Mouse (Mus musculus): ENCODE measurements around the gene Rbms3. TPM values are rescaled to one million over a fixed set of nuclear protein-coding genes. Genes with fewer than 3 reads are reported as not detected.

Rbms3 gene
- total and polyA plus RNA-seq, 3 experiments, result 8.1 to 12.5 (median 8.8) TPM

DNA sequence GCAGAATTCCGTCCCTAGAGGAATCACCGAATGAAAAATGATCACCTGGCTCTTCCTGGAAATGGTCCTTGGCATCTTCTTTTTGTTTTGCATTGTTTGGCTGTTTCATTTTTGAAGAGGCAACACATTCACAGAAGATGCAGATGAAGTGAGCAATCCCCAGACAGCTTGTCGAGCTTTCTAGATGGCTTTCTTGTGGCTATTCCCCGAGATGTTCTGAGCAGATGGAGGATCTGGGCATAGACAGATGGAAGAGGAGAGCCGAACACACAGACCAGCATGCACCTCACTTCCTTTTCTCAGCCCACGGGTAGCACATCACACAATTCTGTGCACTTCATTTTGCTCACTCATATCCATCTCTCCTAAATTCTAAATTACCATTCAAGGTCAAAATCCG, 1063.0 kb downstream of the Rbms3 start:
- no peak for TF ChIP-seq POLR2A (IDR thresholded peaks at IDR 0.05; ENCODE audit: insufficient read depth, low read depth, low read length)
- TF ChIP-seq CTCF (IDR thresholded peaks at IDR 0.05), result no peak
- no peak for TF ChIP-seq EP300 (IDR thresholded peaks at IDR 0.05; ENCODE audit: insufficient read depth, low read depth, low read length)
- intact Hi-C loops (cut with DNase I), result no loop called here
- 90% methylated on average over 7 of the region's 7 CpGs for WGBS
- Histone ChIP-seq H3K27me3 (ENCODE audit: control insufficient read depth, insufficient read depth, low read length) (no peaks in the 10 kb centered on the region; the same call in 1 of the 2 replicates), H3K36me3 (ENCODE audit: control insufficient read depth, insufficient read depth, low read length) (no peaks in the 10 kb centered on the region), H3K4me1 (ENCODE audit: control insufficient read depth, insufficient read depth, low read length) (no peaks in the 10 kb centered on the region), H3K79me2 (replicated peaks; ENCODE audit: control insufficient read depth, insufficient read depth, low read length) (no peaks in the 10 kb centered on the region), H3K27ac (no peak overlapping the region), H3K9ac (ENCODE audit: low read depth, low read length) (no peak overlapping the region), H3K4me3 (no peak overlapping the region)
- DNase-seq, result no peak

GRCm38 (mm10) chr9:116557781-116558180, 1071.9 kb downstream of the Rbms3 start:
- DNase-seq, result peak in 1 of 2 experiments; percentile 16
- H3K27ac ChIP-seq, result no peak overlapping the region; the same call in 1 of the 2 replicates

GRCm38 (mm10) chr9:116556641-116557040, 1073.1 kb downstream of the Rbms3 start:
- TF ChIP-seq CTCF (IDR thresholded peaks at IDR 0.05), result no peak
- TF ChIP-seq POLR2A (IDR thresholded peaks at IDR 0.05; ENCODE audit: insufficient read depth, low read depth, low read length), result no peak
- no peak for TF ChIP-seq EP300 (IDR thresholded peaks at IDR 0.05; ENCODE audit: insufficient read depth, low read depth, low read length)
- Histone ChIP-seq H3K9ac (ENCODE audit: low read depth, low read length) (no peak overlapping the region), H3K4me3 (no peak overlapping the region), H3K27ac (no peak overlapping the region), H3K36me3 (ENCODE audit: control insufficient read depth, insufficient read depth, low read length) (no peaks in the 10 kb centered on the region), H3K4me1 (ENCODE audit: control insufficient read depth, insufficient read depth, low read length) (no peaks in the 10 kb centered on the region), H3K79me2 (replicated peaks; ENCODE audit: control insufficient read depth, insufficient read depth, low read length) (no peaks in the 10 kb centered on the region), H3K27me3 (ENCODE audit: control insufficient read depth, insufficient read depth, low read length) (no peaks in the 10 kb centered on the region)
- 46% methylated on average over 8 of the region's 8 CpGs for WGBS
- intact Hi-C loops (cut with DNase I), result no loop called here
- no peak for DNase-seq

More at GRCm38 (mm10) chr9:116557781-116558180, 1071.9 kb downstream of the Rbms3 start:
- Histone ChIP-seq H3K4me3 (no peak overlapping the region), H3K36me3 (ENCODE audit: control insufficient read depth, insufficient read depth, low read length) (no peaks in the 10 kb centered on the region), H3K79me2 (replicated peaks; ENCODE audit: control insufficient read depth, insufficient read depth, low read length) (no peaks in the 10 kb centered on the region), H3K27me3 (ENCODE audit: control insufficient read depth, insufficient read depth, low read length) (no peaks in the 10 kb centered on the region), H3K9ac (ENCODE audit: low read depth, low read length) (no peak overlapping the region), H3K4me1 (ENCODE audit: control insufficient read depth, insufficient read depth, low read length) (no peaks in the 10 kb centered on the region)
- intact Hi-C loops (cut with DNase I), result no loop called here
- TF ChIP-seq CTCF (IDR thresholded peaks at IDR 0.05), result no peak
- no peak for TF ChIP-seq POLR2A (IDR thresholded peaks at IDR 0.05; ENCODE audit: insufficient read depth, low read depth, low read length)
- TF ChIP-seq EP300 (IDR thresholded peaks at IDR 0.05; ENCODE audit: insufficient read depth, low read depth, low read length), result no peak
- WGBS, result 86% methylated on average over 5 of the region's 5 CpGs

DNA sequence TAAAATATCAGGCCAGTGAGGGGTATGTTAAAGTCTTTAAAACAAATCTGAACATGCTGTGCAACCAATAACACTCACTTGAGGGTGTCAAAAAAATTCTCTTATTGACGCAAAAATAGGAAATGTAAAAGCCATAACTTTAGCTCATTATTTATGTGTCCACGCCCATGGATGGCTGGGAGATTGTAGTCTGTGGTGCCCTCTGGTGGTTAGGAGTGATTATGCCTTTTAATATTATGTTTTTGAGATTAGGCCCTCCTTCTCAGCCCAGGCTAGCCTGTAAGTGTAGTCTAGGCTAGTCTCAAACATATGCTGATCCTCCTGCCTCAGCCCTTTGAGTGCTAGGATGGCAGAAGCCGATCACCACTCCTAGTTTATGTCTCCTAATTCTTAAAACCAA, 1076.5 kb downstream of the Rbms3 start:
- DNase-seq, result no peak

DNA sequence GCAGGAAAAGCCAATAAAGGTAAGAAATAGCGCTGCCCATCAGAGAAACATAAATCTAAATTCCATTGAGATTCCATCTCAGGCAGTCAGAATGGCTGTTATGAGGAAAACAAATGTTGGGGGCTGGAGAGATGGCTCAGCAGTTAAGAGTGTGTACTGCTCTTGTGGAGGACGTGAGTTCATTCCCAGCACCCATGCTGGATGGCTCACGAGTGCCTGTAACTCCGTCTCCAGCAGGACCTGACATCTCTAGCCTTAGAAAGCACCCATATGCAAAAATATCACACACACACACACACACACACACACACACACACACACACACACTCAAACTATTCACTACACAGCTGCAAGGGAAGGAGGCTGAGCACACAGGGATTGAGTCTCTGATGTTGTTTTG, 1083.6 kb downstream of the Rbms3 start:
- intact Hi-C loops (cut with DNase I), result no loop called here
- WGBS, result 89% methylated on average over 4 of the region's 4 CpGs
- H3K4me1 ChIP-seq (ENCODE audit: control insufficient read depth, insufficient read depth, low read length), result peaks cover 1% of the 10 kb centered on the region; the same call in 1 of the 2 replicates

More for the DNA sequence above, 1076.5 kb downstream of the Rbms3 start:
- Histone ChIP-seq H3K36me3 (ENCODE audit: control insufficient read depth, insufficient read depth, low read length) (no peaks in the 10 kb centered on the region), H3K9ac (ENCODE audit: low read depth, low read length) (no peak overlapping the region), H3K79me2 (replicated peaks; ENCODE audit: control insufficient read depth, insufficient read depth, low read length) (no peaks in the 10 kb centered on the region), H3K27ac (no peak overlapping the region), H3K4me3 (no peak overlapping the region), H3K27me3 (ENCODE audit: control insufficient read depth, insufficient read depth, low read length) (no peaks in the 10 kb centered on the region), H3K4me1 (ENCODE audit: control insufficient read depth, insufficient read depth, low read length) (peaks cover 1% of the 10 kb centered on the region; the same call in 1 of the 2 replicates)
- TF ChIP-seq POLR2A (IDR thresholded peaks at IDR 0.05; ENCODE audit: insufficient read depth, low read depth, low read length) (no peak), EP300 (IDR thresholded peaks at IDR 0.05; ENCODE audit: insufficient read depth, low read depth, low read length) (no peak), CTCF (IDR thresholded peaks at IDR 0.05) (peak; percentile 84)
- intact Hi-C loops (cut with DNase I), result loop anchor here (1.0 to 2.0 kb wide), 2 partner anchors 127 to 492 kb away; no protein-coding TSS in a partner anchor
- 70% methylated on average over 3 of the region's 3 CpGs for WGBS

DNA sequence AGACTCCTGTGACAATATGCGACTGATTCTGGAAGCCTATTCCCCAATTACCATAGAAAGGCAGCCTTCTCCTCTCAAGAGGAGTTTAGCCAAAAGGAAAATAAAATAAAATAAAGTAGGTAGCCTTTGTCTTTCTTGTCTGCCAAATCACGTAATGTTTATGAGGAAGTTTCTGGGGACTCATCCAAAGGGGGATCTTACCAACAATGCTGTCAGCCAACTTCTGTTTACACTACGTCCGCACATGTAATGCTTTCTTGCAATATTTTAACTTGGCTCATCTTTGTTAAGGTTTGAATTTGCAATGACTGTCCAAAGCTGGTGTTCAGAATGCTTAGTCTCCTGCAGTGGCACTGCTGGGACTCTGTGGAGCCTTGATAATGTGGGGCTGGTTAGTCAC, 1086.9 kb downstream of the Rbms3 start:
- no peaks in the 10 kb centered on the region for H3K4me1 ChIP-seq (ENCODE audit: control insufficient read depth, insufficient read depth, low read length)
- WGBS, result 80% methylated on average over 4 of the region's 4 CpGs
- H3K27ac ChIP-seq, result no peak overlapping the region

More for the DNA sequence above, 1083.6 kb downstream of the Rbms3 start:
- Histone ChIP-seq H3K9ac (ENCODE audit: low read depth, low read length) (no peak overlapping the region), H3K27me3 (ENCODE audit: control insufficient read depth, insufficient read depth, low read length) (no peaks in the 10 kb centered on the region), H3K79me2 (replicated peaks; ENCODE audit: control insufficient read depth, insufficient read depth, low read length) (no peaks in the 10 kb centered on the region), H3K27ac (no peak overlapping the region), H3K36me3 (ENCODE audit: control insufficient read depth, insufficient read depth, low read length) (no peaks in the 10 kb centered on the region), H3K4me3 (no peak overlapping the region)
- DNase-seq, result no peak
- TF ChIP-seq EP300 (IDR thresholded peaks at IDR 0.05; ENCODE audit: insufficient read depth, low read depth, low read length) (no peak), CTCF (IDR thresholded peaks at IDR 0.05) (no peak), POLR2A (IDR thresholded peaks at IDR 0.05; ENCODE audit: insufficient read depth, low read depth, low read length) (no peak)

More for the DNA sequence above, 1086.9 kb downstream of the Rbms3 start:
- H3K4me3 ChIP-seq, result no peak overlapping the region
- H3K27me3 ChIP-seq (ENCODE audit: control insufficient read depth, insufficient read depth, low read length), result no peaks in the 10 kb centered on the region
- no peak overlapping the region for H3K9ac ChIP-seq (ENCODE audit: low read depth, low read length)
- intact Hi-C loops (cut with DNase I), result no loop called here
- DNase-seq, result no peak
- no peaks in the 10 kb centered on the region for H3K79me2 ChIP-seq (replicated peaks; ENCODE audit: control insufficient read depth, insufficient read depth, low read length)
- no peaks in the 10 kb centered on the region for H3K36me3 ChIP-seq (ENCODE audit: control insufficient read depth, insufficient read depth, low read length)
- TF ChIP-seq CTCF (IDR thresholded peaks at IDR 0.05) (no peak), EP300 (IDR thresholded peaks at IDR 0.05; ENCODE audit: insufficient read depth, low read depth, low read length) (no peak), POLR2A (IDR thresholded peaks at IDR 0.05; ENCODE audit: insufficient read depth, low read depth, low read length) (no peak)
